Mouse (Mus musculus): ENCODE results near the gene Slc43a3. TPM values are rescaled to one million over a fixed set of nuclear protein-coding genes. Genes with fewer than 3 reads are reported as not detected.

Slc43a3 gene
- total and polyA plus RNA-seq, 2 experiments from 2014 or later: 4.1 to 4.9 TPM

DNA sequence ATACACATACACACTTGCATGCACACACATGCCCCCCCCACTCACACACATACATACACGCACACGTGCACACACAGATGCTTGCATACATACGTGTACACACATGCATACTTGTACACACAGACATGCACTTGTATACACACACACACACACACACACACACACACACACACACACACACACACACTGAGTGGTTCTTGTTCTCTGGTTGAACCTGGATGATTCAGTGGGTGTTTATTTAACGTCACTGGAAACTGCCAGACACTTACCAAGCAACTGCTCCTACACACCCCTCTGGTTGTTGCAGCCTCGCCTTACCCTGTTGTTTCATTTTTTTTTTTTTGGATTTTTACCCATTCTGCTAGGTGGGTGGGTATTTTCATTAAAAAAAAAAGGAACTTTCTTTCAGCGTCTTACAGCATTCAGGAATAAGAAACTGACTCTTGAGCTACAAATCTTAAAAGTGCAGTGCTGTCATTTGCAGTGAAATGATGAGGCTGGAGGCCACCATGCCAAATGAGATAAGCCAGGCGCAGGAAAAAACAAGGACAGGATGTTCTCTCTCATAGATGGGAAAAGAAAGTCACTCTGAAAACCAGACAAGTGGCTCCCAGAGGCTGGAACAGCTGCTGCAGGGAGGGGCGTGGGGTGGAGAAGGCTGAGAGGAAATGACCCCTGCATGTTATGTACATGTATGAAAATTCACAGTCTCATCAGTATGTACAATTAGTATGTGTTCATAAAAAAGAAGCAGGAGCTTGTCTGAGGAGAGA lies 19.6 kb upstream of the Slc43a3 start:
- Histone ChIP-seq H3K27me3 (ENCODE audit: insufficient read depth, low read length) (no peaks in the 10 kb centered on the region), H3K36me3 (ENCODE audit: insufficient read depth, low read length) (no peaks in the 10 kb centered on the region), H3K27ac (no peak overlapping the region), H3K4me1 (ENCODE audit: insufficient read depth, low read length) (no peaks in the 10 kb centered on the region), H3K4me2 (ENCODE audit: low read depth, low read length) (no peak overlapping the region), H3K9me3 (ENCODE audit: low read length) (no peaks in the 10 kb centered on the region), H3K9ac (replicated peaks; ENCODE audit: low read length) (no peak overlapping the region), H3K4me3 (ENCODE audit: low read length) (no peak overlapping the region)
- 86% methylated on average over 8 of the region's 8 CpGs for WGBS
- ATAC-seq: no peak
- no peak for DNase-seq (ENCODE audit: low spot score)
- no peak for TF ChIP-seq CTCF (IDR thresholded peaks at IDR 0.05; ENCODE audit: low read depth)

- no peaks in the 10 kb centered on the region for H3K27me3 ChIP-seq (ENCODE audit: insufficient read depth, low read length)
- H3K4me3 ChIP-seq (ENCODE audit: low read length): no peak overlapping the region
- H3K9ac ChIP-seq (replicated peaks; ENCODE audit: low read length): no peak overlapping the region
- no peaks in the 10 kb centered on the region for H3K4me1 ChIP-seq (ENCODE audit: insufficient read depth, low read length)
- no peak overlapping the region for H3K4me2 ChIP-seq (ENCODE audit: low read depth, low read length)
- WGBS: 71% methylated on average over 3 of the region's 3 CpGs
- H3K9me3 ChIP-seq (ENCODE audit: low read length): no peaks in the 10 kb centered on the region
- H3K36me3 ChIP-seq (ENCODE audit: insufficient read depth, low read length): no peaks in the 10 kb centered on the region
- no peak overlapping the region for H3K27ac ChIP-seq
- DNase-seq (ENCODE audit: low spot score) (no peak), ATAC-seq (no peak)
- no peak for TF ChIP-seq CTCF (IDR thresholded peaks at IDR 0.05; ENCODE audit: low read depth)
Measured at GRCm38 (mm10) chr2:84918188-84918587, 18.2 kb upstream of the Slc43a3 start.

GRCm38 (mm10) chr2:84919601-84920108 lies 16.7 kb upstream of the Slc43a3 start:
- DNase-seq (ENCODE audit: low spot score) (no peak), ATAC-seq (no peak)
- Histone ChIP-seq H3K4me2 (ENCODE audit: low read depth, low read length) (no peak overlapping the region), H3K4me3 (ENCODE audit: low read length) (no peak overlapping the region), H3K9ac (replicated peaks; ENCODE audit: low read length) (no peak overlapping the region), H3K4me1 (ENCODE audit: insufficient read depth, low read length) (no peaks in the 10 kb centered on the region), H3K27me3 (ENCODE audit: insufficient read depth, low read length) (no peaks in the 10 kb centered on the region), H3K9me3 (ENCODE audit: low read length) (0 out of 2 replicates have a peak, but pooled peaks cover 4% of the 10 kb centered on the region), H3K27ac (no peak overlapping the region), H3K36me3 (ENCODE audit: insufficient read depth, low read length) (no peaks in the 10 kb centered on the region)
- 87% methylated on average over 10 of the region's 10 CpGs for WGBS
- TF ChIP-seq CTCF (IDR thresholded peaks at IDR 0.05; ENCODE audit: low read depth): no peak

- Histone ChIP-seq H3K4me2 (ENCODE audit: low read depth, low read length) (no peak overlapping the region), H3K36me3 (ENCODE audit: insufficient read depth, low read length) (no peaks in the 10 kb centered on the region), H3K4me1 (ENCODE audit: insufficient read depth, low read length) (no peaks in the 10 kb centered on the region), H3K4me3 (ENCODE audit: low read length) (no peak overlapping the region), H3K9ac (replicated peaks; ENCODE audit: low read length) (no peak overlapping the region), H3K27me3 (ENCODE audit: insufficient read depth, low read length) (no peaks in the 10 kb centered on the region), H3K9me3 (ENCODE audit: low read length) (no peaks in the 10 kb centered on the region), H3K27ac (no peak overlapping the region)
- DNase-seq (ENCODE audit: low spot score) (no peak), ATAC-seq (no peak)
- 91% methylated on average over 7 of the region's 7 CpGs for WGBS
- TF ChIP-seq CTCF (IDR thresholded peaks at IDR 0.05; ENCODE audit: low read depth): no peak
Measured at GRCm38 (mm10) chr2:84930186-84930585, 6.2 kb upstream of the Slc43a3 start.

GRCm38 (mm10) chr2:84933992-84934648 lies 2.3 kb upstream of the Slc43a3 start:
- no peak overlapping the region for H3K27ac ChIP-seq
- DNase-seq (ENCODE audit: low spot score) (no peak), ATAC-seq (no peak)
- no peak overlapping the region for H3K4me2 ChIP-seq (ENCODE audit: low read depth, low read length)
- no peak overlapping the region for H3K4me3 ChIP-seq (ENCODE audit: low read length)
- peaks cover 5% of the 10 kb centered on the region; the same call in 1 of the 2 replicates for H3K4me1 ChIP-seq (ENCODE audit: insufficient read depth, low read length)
- no peaks in the 10 kb centered on the region for H3K36me3 ChIP-seq (ENCODE audit: insufficient read depth, low read length)
- H3K9ac ChIP-seq (replicated peaks; ENCODE audit: low read length): no peak overlapping the region
- no peaks in the 10 kb centered on the region for H3K27me3 ChIP-seq (ENCODE audit: insufficient read depth, low read length)
- H3K9me3 ChIP-seq (ENCODE audit: low read length): no peaks in the 10 kb centered on the region
- no peak for TF ChIP-seq CTCF (IDR thresholded peaks at IDR 0.05; ENCODE audit: low read depth)
- WGBS: 72% methylated on average over 8 of the region's 8 CpGs

DNA sequence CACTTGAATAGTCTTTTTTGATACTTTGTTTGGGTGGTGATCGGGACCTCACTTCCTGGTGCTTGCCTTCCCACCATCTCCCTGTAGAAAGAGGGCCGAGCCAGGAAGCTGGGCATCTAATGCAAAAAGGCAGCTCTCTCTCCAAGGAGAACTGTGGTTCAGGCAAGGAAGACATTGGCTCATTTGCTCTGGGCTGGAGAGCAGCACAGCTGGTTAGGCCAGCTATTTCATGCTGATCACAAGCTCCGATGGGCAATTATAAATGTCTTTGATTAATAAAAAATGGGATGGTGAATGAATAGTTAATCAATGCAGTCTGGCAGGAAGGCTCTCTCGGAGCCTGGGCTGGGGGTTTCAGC lies 1.8 kb upstream of the Slc43a3 start:
- no peaks in the 10 kb centered on the region for H3K36me3 ChIP-seq (ENCODE audit: insufficient read depth, low read length)
- no peak overlapping the region for H3K4me3 ChIP-seq (ENCODE audit: low read length)
- H3K9ac ChIP-seq (replicated peaks; ENCODE audit: low read length): no peak overlapping the region
- H3K27me3 ChIP-seq (ENCODE audit: insufficient read depth, low read length): no peaks in the 10 kb centered on the region
- no peaks in the 10 kb centered on the region for H3K9me3 ChIP-seq (ENCODE audit: low read length)
- peaks cover 5% of the 10 kb centered on the region; the same call in 1 of the 2 replicates for H3K4me1 ChIP-seq (ENCODE audit: insufficient read depth, low read length)
- TF ChIP-seq CTCF (IDR thresholded peaks at IDR 0.05; ENCODE audit: low read depth): no peak
- DNase-seq (ENCODE audit: low spot score): no peak
- WGBS: 51% methylated on average over 4 of the region's 4 CpGs
- H3K27ac ChIP-seq: no peak overlapping the region
- no peak overlapping the region for H3K4me2 ChIP-seq (ENCODE audit: low read depth, low read length)
- ATAC-seq: no peak

- no peak overlapping the region for H3K9ac ChIP-seq (replicated peaks; ENCODE audit: low read length)
- TF ChIP-seq CTCF (IDR thresholded peaks at IDR 0.05; ENCODE audit: low read depth): no peak
- no peak overlapping the region for H3K27ac ChIP-seq
- no peaks in the 10 kb centered on the region for H3K36me3 ChIP-seq (ENCODE audit: insufficient read depth, low read length)
- no peak overlapping the region for H3K4me3 ChIP-seq (ENCODE audit: low read length)
- peaks cover 5% of the 10 kb centered on the region; the same call in 1 of the 2 replicates for H3K4me1 ChIP-seq (ENCODE audit: insufficient read depth, low read length)
- 63% methylated on average over 5 of the region's 5 CpGs for WGBS
- DNase-seq (ENCODE audit: low spot score): peak; percentile 6
- ATAC-seq: no peak
- H3K4me2 ChIP-seq (ENCODE audit: low read depth, low read length): no peak overlapping the region
- H3K27me3 ChIP-seq (ENCODE audit: insufficient read depth, low read length): no peaks in the 10 kb centered on the region
- no peaks in the 10 kb centered on the region for H3K9me3 ChIP-seq (ENCODE audit: low read length)
Measured at GRCm38 (mm10) chr2:84935065-84935464, 1.3 kb upstream of the Slc43a3 start.

All from hindbrain, postnatal 0 days (tissue).